Mouse (Mus musculus) gastrocnemius, postnatal 10 days (tissue): Measurements from ENCODE around the gene Selenbp2. TPM values are rescaled to one million over a fixed set of nuclear protein-coding genes. Genes with fewer than 3 reads are reported as not detected.
"Not testable (repeated sequence)": the region's sequence is repeated elsewhere in the genome, so short reads cannot be mapped to it uniquely, and the experiment has no call there.

Source experiments
- DNase-seq: peaks from one replicate; pipeline ENCODE4 v3.0.0; 2021; ENCODE audit warnings: mixed read lengths
- total RNA-seq, 2 experiments: library from RNA; stranded (reverse); gene quantifications; 2 replicates each; pipeline ENCODE4 v1.2.3; 2021

The Selenbp2 gene
- total RNA-seq, 2 experiments from 2014 or later: 0.54 to 2.0 TPM

- not testable (repeated sequence) for DNase-seq
These were observed 1.7 kb upstream of the Selenbp2 start for GRCm38 (mm10) chr3:94691694-94692093.

- not testable (repeated sequence) for DNase-seq
These were observed 518 bp downstream of the Selenbp2 start for GRCm38 (mm10) chr3:94693874-94694273.

GRCm38 (mm10) chr3:94695591-94695990 is 2.2 kb downstream of the Selenbp2 start:
- DNase-seq: not testable (repeated sequence)

- not testable (repeated sequence) for DNase-seq
These were observed 2.9 kb downstream of the Selenbp2 start for GRCm38 (mm10) chr3:94696257-94696656.

GRCm38 (mm10) chr3:94702163-94702810 is 8.9 kb downstream of the Selenbp2 start:
- not testable (repeated sequence) for DNase-seq

- DNase-seq: no peak
These were observed 9.5 kb downstream of the Selenbp2 start for GRCm38 (mm10) chr3:94702856-94703255.

- DNase-seq: not testable (repeated sequence)
These were observed 10.0 kb downstream of the Selenbp2 start for GRCm38 (mm10) chr3:94703364-94703763.

- not testable (repeated sequence) for DNase-seq
These were observed 17.2 kb downstream of the Selenbp2 start for GRCm38 (mm10) chr3:94710591-94710990.

GRCm38 (mm10) chr3:94713424-94713823 is 20.1 kb downstream of the Selenbp2 start:
- DNase-seq: not testable (repeated sequence)

- DNase-seq: not testable (repeated sequence)
These were observed 24.9 kb downstream of the Selenbp2 start for GRCm38 (mm10) chr3:94718253-94718652.

- DNase-seq: not testable (repeated sequence)
These were observed 30.3 kb downstream of the Selenbp2 start for GRCm38 (mm10) chr3:94723637-94724036.

GRCm38 (mm10) chr3:94745691-94746090 is 52.3 kb downstream of the Selenbp2 start:
- DNase-seq: no peak

Other genes with a start within 250 kb of the Selenbp2 start
- not detected for gene Oaz3, start 249.6 kb upstream of the Selenbp2 start, total RNA-seq
- under 1 TPM; 0.49 to 0.61 TPM for gene Celf3, start 215.3 kb upstream of the Selenbp2 start, total RNA-seq
- gene Riiad1, start 213.2 kb upstream of the Selenbp2 start, total RNA-seq: 1 to 10 TPM; 5.0 to 7.9 TPM
- 10 to 100 TPM; 29.5 to 37.1 TPM for gene Snx27, start 110.8 kb upstream of the Selenbp2 start, total RNA-seq
- not detected for gene Gm10972, start 50.4 kb upstream of the Selenbp2 start, total RNA-seq
- gene Tuft1, start 34.7 kb upstream of the Selenbp2 start, total RNA-seq: 1 to 10 TPM; 1.1 to 1.2 TPM
- gene Cgn, start 92.9 kb downstream of the Selenbp2 start, total RNA-seq: under 1 TPM; 0.29 to 0.38 TPM
- 10 to 100 TPM; 23.9 to 27.8 TPM for gene Pogz, start 144.0 kb downstream of the Selenbp2 start, total RNA-seq
- gene Psmb4, start 193.4 kb downstream of the Selenbp2 start, total RNA-seq: 100 to 1,000 TPM; 240 to 255 TPM
- 1 to 10 TPM; 8.3 to 8.6 TPM for gene Selenbp1, start 239.5 kb downstream of the Selenbp2 start, total RNA-seq